Mouse (Mus musculus): ENCODE data around the gene Pex16.

Gene Pex16

DNA sequence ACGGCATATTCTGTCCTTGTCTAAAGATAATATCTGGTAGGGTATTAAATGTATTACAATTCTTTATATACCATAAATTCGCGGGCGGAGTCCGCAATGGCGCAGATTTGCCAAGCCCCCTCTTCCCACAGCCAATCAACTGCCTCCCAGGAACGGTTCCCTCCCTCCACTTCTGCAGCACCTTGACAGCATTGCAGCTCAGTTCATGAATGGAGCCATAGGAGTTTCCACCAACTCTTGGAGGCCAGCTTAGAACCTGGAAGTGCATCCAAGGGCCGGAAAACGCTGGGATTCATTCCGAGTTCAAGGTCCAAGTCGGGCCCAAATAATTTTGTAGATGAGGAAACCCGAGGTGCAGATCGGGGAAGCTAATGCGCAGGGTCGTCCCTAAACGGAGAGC lies at the start of gene Pex16, which contains the start of gene Large2:
Gene Pex16 (plus strand): TSS at position 163 of the 400 bp plus-strand sequence.
Gene Large2 (minus strand): TSS at position 356 of the 400 bp plus-strand sequence.
- DNase-seq (ENCODE audit: low spot score in 2 of 2): peak; percentile 50 to 54

DNA sequence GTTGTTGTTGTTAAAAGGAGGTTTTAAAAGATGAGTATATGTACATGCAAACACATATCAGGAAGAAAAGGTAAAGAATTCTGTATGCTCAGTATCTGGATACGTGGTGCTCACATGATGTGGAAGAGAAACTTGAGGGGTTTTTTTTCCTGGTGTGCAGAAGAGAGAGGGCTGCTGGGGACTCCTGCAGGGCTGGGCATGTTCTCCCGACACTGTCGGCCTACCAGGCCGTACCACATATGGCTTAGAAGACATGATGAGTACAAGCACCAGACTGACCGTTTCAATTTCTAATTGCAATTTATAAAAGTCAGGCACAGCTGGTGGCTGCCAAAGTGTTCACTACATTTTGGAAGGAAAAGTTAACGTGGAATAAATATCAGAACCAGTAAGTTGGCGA lies 48.8 kb upstream of the Pex16 start:
- DNase-seq (ENCODE audit: low spot score in 2 of 2): no peak

DNA sequence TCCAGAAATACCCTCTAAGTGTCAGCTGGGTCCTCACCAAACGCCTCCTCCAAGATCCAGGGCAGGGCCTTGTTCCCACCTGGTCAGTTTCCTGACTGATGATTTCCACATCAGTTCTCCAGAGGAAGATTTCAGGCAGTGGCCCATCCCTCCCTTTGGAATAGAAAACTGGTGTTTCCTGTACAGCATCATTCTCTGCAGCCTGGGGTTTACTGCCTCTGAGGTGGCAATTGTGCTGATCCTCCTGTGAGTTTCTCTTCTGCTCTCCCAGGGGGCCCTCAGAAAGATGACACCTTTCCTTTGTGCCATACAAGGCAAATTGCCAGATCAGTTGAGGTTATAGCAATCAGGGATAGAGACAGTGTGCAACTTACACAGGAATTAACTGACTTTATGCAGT lies 48.3 kb upstream of the Pex16 start:
- no peak for DNase-seq (ENCODE audit: low spot score in 2 of 2)

DNA sequence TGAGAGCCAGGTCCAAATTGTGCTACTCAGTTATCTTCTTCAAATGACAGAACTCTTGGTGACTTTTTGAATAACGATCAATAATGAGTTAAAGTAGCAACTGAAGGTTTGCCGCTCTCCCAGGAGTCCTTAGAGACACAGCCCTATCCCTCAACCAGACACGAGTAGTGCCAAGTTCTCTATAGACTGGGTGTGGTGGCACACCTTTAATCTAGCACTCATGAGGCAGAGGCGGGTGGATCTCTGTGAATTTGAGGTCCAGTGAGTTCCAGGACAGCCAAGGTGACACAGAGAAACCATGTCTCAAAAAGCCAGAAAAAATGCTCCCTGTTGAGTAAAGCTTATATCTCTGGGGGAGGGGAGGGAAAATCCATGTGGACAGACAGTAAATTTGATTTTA lies 46.9 kb upstream of the Pex16 start:
- no peak for DNase-seq (ENCODE audit: low spot score in 2 of 2)

DNA sequence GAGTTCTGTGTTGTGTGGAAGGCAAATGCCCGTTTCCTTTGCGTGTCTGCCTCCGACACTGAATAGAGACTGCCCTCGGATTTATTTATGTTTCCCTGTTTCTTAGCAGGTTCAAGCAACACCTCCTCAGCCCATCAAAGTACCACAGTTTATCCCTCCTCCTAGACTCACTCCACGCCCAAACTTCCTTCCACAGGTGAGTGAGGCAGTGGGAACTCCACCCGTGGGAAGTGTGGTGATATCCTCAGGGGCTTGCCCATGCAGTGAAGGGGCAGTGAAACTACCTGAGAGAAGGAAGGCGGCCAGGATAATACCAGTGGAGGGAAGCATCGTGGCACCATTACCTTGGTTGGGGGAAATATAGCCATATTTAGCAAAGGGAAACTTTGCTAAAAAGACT lies 46.3 kb upstream of the Pex16 start:
- DNase-seq (ENCODE audit: low spot score in 2 of 2): no peak

- peak; percentile 32 to 37 for DNase-seq (ENCODE audit: low spot score in 2 of 2)
Measured at GRCm38 (mm10) chr2:92330840-92331239, 43.6 kb upstream of the Pex16 start.

DNA sequence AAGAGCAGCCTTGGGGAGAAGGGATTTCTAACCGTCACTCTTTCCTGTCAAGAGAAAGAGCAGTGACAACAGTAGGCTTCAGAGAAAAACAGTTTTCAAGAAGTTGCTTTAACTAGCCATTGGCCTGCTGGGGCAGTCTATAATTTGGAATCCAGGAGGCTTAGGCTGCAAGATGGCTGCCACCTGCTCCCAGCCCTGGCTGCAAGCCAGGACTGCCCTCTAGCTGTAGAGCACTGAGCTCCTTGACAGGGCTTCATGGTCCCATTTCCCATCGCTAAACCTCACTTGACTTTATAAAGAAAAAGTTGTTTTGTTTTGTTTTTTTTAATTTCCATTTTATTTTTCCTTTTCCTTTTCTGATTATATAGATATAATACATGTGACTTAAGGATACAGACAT lies 43.1 kb upstream of the Pex16 start:
- peak in 1 of 2 experiments; percentile 6 for DNase-seq (ENCODE audit: low spot score in 2 of 2)

- DNase-seq (ENCODE audit: low spot score in 2 of 2): no peak
Measured at GRCm38 (mm10) chr2:92331871-92332270, 42.6 kb upstream of the Pex16 start.

- DNase-seq (ENCODE audit: low spot score in 2 of 2): no peak
Measured at GRCm38 (mm10) chr2:92342418-92342817, 32.1 kb upstream of the Pex16 start.

- no peak for DNase-seq (ENCODE audit: low spot score in 2 of 2)
Measured at GRCm38 (mm10) chr2:92347191-92347590, 27.3 kb upstream of the Pex16 start.

DNA sequence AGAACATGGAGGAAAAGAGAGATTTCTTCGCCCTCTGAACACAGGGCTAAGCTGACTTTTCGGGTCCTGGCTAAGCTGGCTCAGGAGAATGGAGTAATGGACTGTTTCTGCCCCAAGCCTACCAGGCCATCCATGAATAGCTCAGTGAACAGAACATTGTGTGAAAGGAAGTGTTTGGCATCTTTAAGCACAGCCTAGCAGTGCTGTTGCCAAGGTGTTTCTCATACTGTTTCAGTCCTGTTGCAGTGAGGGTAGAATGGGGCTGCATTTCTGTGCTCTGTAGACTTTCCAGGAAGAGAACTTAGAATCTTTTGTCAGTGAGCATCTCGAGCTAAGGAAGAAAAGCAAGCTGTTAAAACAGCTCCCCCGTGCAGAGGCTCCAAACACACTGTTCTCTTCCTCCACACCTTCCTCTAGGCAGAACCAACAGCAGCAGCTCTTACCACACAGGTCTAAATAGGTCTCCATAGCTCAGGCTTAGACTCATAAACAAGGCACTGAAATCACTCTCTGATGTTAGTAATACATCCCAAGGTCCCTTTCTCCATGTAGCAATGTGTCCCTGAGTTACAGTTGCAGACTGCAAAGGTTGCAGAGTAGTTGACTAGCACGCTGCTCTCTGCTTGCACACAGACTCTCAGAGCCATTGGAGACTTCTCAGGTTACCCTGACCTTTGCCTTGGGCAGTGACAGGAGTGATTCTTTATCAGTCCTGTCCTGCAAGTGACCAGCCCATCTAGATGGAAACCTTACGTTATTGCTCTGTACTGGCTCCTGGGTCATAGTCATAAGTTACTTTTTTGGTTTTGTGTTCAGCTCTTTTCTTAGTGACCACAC lies 24.7 kb upstream of the Pex16 start:
- DNase-seq (ENCODE audit: low spot score in 2 of 2): no peak

- DNase-seq (ENCODE audit: low spot score in 2 of 2): no peak
Measured at GRCm38 (mm10) chr2:92350686-92351085, 23.8 kb upstream of the Pex16 start.

GRCm38 (mm10) chr2:92353402-92353801 lies 21.1 kb upstream of the Pex16 start:
- no peak for DNase-seq (ENCODE audit: low spot score in 2 of 2)

GRCm38 (mm10) chr2:92354224-92354623 lies 20.3 kb upstream of the Pex16 start:
- no peak for DNase-seq (ENCODE audit: low spot score in 2 of 2)

- DNase-seq (ENCODE audit: low spot score in 2 of 2): no peak
Measured at GRCm38 (mm10) chr2:92359301-92359700, 15.2 kb upstream of the Pex16 start.

DNA sequence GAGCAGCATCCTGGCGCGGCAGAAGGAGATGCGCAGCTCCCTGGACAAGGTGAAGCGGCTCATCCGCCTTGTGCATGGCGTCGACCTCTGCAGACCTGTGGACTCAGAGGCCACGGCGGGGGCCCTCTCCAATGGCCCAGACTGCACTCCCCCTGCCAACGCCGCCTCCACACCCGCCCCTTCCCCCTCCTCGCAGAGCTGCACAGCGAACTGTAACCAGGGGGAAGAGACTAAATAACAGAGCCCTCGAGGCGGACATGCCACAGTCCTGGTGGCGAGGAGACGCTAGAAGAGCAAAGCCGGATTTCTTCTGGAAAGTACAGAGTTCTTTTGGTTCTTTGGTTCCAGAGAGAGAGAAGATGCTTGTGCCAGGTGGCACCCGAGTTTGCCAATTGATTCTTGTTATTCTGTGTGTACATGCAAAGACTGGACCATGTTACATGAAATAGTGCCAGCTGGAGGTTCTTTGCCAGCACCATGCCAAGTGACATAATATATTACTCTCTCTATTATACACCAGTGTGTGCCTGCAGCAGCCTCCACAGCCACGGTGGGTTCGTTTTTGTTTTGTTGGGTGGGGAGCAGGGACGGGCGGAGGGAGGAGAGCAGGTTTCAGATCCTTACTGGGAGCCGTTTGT lies 14.2 kb upstream of the Pex16 start:
- no peak for DNase-seq (ENCODE audit: low spot score in 2 of 2)

DNA sequence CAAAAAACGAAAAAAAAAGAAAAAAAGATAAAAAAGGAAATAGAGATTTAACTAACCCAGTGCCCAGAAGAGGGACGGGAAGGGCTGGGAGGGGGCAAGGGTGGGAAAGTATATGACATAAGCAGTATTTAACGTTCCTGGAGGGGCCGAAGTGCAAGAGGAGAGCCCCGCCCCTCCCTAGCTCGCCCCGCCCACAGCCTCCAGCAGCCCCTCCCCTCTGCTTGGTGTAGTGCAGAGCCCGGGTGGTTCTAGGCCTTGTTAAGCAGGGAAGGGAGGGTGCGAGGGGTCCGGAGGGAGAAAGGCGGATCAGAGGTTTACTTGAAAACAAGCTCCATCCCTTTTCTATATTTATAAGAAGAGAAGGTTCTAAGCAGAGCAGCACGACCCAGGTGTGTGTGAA lies 13.6 kb upstream of the Pex16 start:
- no peak for DNase-seq (ENCODE audit: low spot score in 2 of 2)

DNA sequence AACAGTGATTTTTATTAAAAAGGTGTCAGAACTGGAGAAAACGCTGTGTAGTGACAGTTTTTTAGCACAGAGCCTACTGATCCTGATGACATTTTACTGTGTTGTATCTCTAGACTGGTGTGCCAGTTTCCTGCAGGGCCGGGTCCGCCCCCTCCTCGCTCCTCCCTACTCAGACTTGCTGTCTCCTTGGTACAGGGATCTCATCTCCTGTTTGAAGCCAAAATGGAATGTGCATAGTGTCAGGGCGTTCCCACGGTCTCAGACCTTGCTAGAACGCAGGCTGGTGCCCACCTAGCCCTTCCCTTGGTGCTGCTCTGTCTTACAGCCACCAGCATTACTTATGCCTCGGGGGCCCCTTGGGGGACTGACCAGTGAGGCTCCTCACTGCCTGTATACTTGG lies 12.7 kb upstream of the Pex16 start:
- DNase-seq (ENCODE audit: low spot score in 2 of 2): no peak

GRCm38 (mm10) chr2:92362571-92363228 lies 11.8 kb upstream of the Pex16 start:
- DNase-seq (ENCODE audit: low spot score in 2 of 2): no peak

DNA sequence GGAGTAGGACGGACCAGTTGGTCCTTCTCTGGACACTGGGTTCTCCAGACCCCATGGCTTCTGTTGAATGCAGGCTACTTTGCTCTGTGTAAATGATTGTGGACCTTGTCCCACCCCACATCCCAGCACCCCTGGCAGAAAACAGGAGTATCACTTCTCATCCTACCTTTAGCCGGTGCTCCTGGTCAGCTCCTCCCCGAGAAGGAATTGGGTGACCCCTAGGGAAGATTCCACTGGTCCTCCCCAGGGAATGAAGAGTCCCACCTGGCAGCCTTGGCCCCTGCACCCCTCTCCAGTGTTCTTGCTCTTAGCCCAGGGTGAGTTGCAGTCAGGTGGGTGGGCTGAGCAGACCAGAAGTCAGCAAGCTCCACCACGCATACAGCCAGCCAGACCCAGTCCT lies 10.4 kb upstream of the Pex16 start:
- DNase-seq (ENCODE audit: low spot score in 2 of 2): no peak

- DNase-seq (ENCODE audit: low spot score in 2 of 2): no peak
Measured at GRCm38 (mm10) chr2:92365568-92365967, 8.9 kb upstream of the Pex16 start.

GRCm38 (mm10) chr2:92367383-92368029 lies 7.0 kb upstream of the Pex16 start:
- no peak for DNase-seq (ENCODE audit: low spot score in 2 of 2)

Data from spleen, postnatal 36 days (tissue).